Mouse (Mus musculus) cortical plate, adult 2 months (tissue): ENCODE measurements around the gene Sh2b2. TPM values are rescaled to one million over a fixed set of nuclear protein-coding genes. Genes with fewer than 3 reads are reported as not detected.
"Not testable (repeated sequence)": the region's sequence is repeated elsewhere in the genome, so short reads cannot be mapped to it uniquely, and the experiment has no call there.

Experiments used
- H3K27ac ChIP-seq: fragments of 200-500 bp; 2 replicates; pipeline ENCODE4 v1.5.1; 2012; ENCODE audit warnings: low read length, control low read depth, inconsistent platforms; ENCODE audit not compliant: insufficient read depth
- H3K4me1 ChIP-seq: fragments of 200-500 bp; 2 replicates; pipeline ENCODE4 v1.6.1; 2011; ENCODE audit warnings: low read length; ENCODE audit not compliant: control insufficient read depth, insufficient read depth
- H3K4me3 ChIP-seq: fragments of 200-500 bp; 2 replicates; pipeline ENCODE4 v1.5.1; 2011; ENCODE audit warnings: mild to moderate bottlenecking, low read length, control low read depth; ENCODE audit not compliant: insufficient read depth
- CTCF ChIP-seq: fragments of 200-500 bp; IDR thresholded peaks from 2 replicates; pipeline ENCODE4 v1.5.1; 2011; ENCODE audit warnings: mild to moderate bottlenecking, control low read depth, low read length; ENCODE audit not compliant: insufficient read depth; ENCODE audit errors: extremely low read depth
- POLR2A ChIP-seq: fragments of 200-500 bp; IDR thresholded peaks from 2 replicates; pipeline ENCODE4 v1.6.1; 2011; ENCODE audit warnings: mild to moderate bottlenecking, low read length, control low read depth; ENCODE audit not compliant: insufficient read depth; ENCODE audit errors: extremely low read depth
- polyA plus RNA-seq: library from polyadenylated mRNA; depleted of rRNA; stranded (reverse); fragments of >200 nt; gene quantifications from 2 replicates; pipeline ENCODE4 v1.2.3, GENCODE M21; 2012

Gene Sh2b2
- polyA plus RNA-seq, 1 experiment = 9.2 TPM

- H3K4me3 ChIP-seq = no peak overlapping the region
- H3K27ac ChIP-seq = no peak overlapping the region
- TF ChIP-seq CTCF (no peak), POLR2A (no peak)
- no peaks in the 10 kb centered on the region for H3K4me1 ChIP-seq
Measured at GRCm38 (mm10) chr5:136215958-136216357, 30.4 kb downstream of the Sh2b2 start.

- no peak for TF ChIP-seq POLR2A
- no peak for TF ChIP-seq CTCF
- H3K27ac ChIP-seq = no peak overlapping the region
- no peaks in the 10 kb centered on the region for H3K4me1 ChIP-seq
- no peak overlapping the region for H3K4me3 ChIP-seq
Measured at GRCm38 (mm10) chr5:136215211-136215610, 31.1 kb downstream of the Sh2b2 start.

GRCm38 (mm10) chr5:136213716-136214115, 32.6 kb downstream of the Sh2b2 start:
- Histone ChIP-seq H3K4me3 (no peak overlapping the region), H3K4me1 (no peaks in the 10 kb centered on the region), H3K27ac (no peak overlapping the region)
- TF ChIP-seq CTCF (no peak), POLR2A (no peak)

- no peak overlapping the region for H3K4me3 ChIP-seq
- H3K4me1 ChIP-seq = no peaks in the 10 kb centered on the region
- no peak overlapping the region for H3K27ac ChIP-seq
- no peak for TF ChIP-seq CTCF
- TF ChIP-seq POLR2A = no peak
Measured at GRCm38 (mm10) chr5:136212716-136213115, 33.6 kb downstream of the Sh2b2 start.

GRCm38 (mm10) chr5:136211341-136212102, 34.8 kb downstream of the Sh2b2 start:
- H3K4me1 ChIP-seq, H3K4me3 ChIP-seq, H3K27ac ChIP-seq: not testable (repeated sequence)

- TF ChIP-seq POLR2A (no peak), CTCF (no peak)
Measured at GRCm38 (mm10) chr5:136210549-136210948, 35.8 kb downstream of the Sh2b2 start.

GRCm38 (mm10) chr5:136201832-136202231, 44.5 kb downstream of the Sh2b2 start:
- Histone ChIP-seq H3K27ac (no peak overlapping the region), H3K4me3 (no peak overlapping the region), H3K4me1 (peaks cover 3% of the 10 kb centered on the region; the same call in 1 of the 2 replicates)
- TF ChIP-seq POLR2A (no peak), CTCF (peak; percentile 92)

More at GRCm38 (mm10) chr5:136210549-136210948, 35.8 kb downstream of the Sh2b2 start:
- Histone ChIP-seq H3K4me3 (no peak overlapping the region), H3K4me1 (no peaks in the 10 kb centered on the region), H3K27ac (no peak overlapping the region)

GRCm38 (mm10) chr5:136199526-136199925, 46.8 kb downstream of the Sh2b2 start:
- H3K27ac ChIP-seq = no peak overlapping the region
- H3K4me3 ChIP-seq = peak overlapping the region; percentile 84
- TF ChIP-seq POLR2A = no peak
- no peak for TF ChIP-seq CTCF

GRCm38 (mm10) chr5:136198474-136199391, 47.6 kb downstream of the Sh2b2 start, which contains the start of gene Prkrip1:
Gene Prkrip1, minus strand, starts transcription at chr5:136198963.
- no peak for TF ChIP-seq CTCF
- TF ChIP-seq POLR2A = peak; percentile 83
- H3K4me3 ChIP-seq = peak within 1 kb of the TSS; percentile 84
- peaks cover 3% of the 10 kb centered on the region; the same call in 1 of the 2 replicates for H3K4me1 ChIP-seq
- H3K27ac ChIP-seq = peak within 1 kb of the TSS; percentile 7; the same call in 1 of the 2 replicates

More at GRCm38 (mm10) chr5:136199526-136199925, 46.8 kb downstream of the Sh2b2 start:
- peaks cover 3% of the 10 kb centered on the region; the same call in 1 of the 2 replicates for H3K4me1 ChIP-seq
